Mouse (Mus musculus) G1E (cell line): ENCODE data around the gene Enah.

Experiments used
- CTCF ChIP-seq: IDR thresholded peaks from 2 replicates; pipeline ENCODE4 v1.5.1; 2012; ENCODE audit warnings: low read depth, low read length, inconsistent platforms, mixed read lengths
- GATA1 ChIP-seq: IDR thresholded peaks from 2 replicates; pipeline ENCODE4 v1.6.1; 2012; ENCODE audit warnings: borderline replicate concordance, low read length, inconsistent platforms, mixed read lengths
- GATA2 ChIP-seq: IDR thresholded peaks from 2 replicates; pipeline ENCODE4 v1.6.1; 2012; ENCODE audit warnings: low read depth, low read length, inconsistent platforms, borderline replicate concordance
- POLR2AphosphoS5 ChIP-seq: IDR thresholded peaks from 2 replicates; pipeline ENCODE4 v1.6.1; 2012; ENCODE audit warnings: low read depth, low read length, inconsistent platforms; ENCODE audit not compliant: insufficient replicate concordance
- TAL1 ChIP-seq: conservative IDR thresholded peaks from 2 replicates; pipeline ENCODE4 v1.6.1; 2012; ENCODE audit warnings: low read depth, low read length, inconsistent platforms, mixed read lengths

DNA sequence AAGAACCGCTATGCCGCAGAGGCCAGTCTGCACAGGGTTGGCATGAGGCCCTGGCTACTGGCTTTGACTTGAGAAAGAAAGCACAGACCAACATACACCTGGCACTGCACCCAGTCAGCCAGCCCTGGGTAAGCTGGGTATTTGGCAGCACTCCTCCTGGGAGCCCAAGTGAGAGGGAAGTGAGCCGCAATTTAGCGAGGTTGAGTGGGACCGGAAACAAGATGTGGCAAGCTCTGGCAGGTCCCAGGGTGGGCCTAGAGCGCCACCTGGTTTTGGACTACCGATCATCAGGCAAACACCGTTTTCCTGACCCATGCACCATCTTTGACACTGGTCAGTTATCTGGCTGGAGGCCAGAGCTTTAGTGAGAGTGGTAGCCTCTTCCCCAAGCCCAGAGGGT, 138.3 kb downstream of the Enah start:
- TF ChIP-seq CTCF (peak; percentile 53; the same call in 1 of the 2 replicates), GATA1 (no peak), TAL1 (no peak), POLR2AphosphoS5 (no peak), GATA2 (no peak)
